Mouse (Mus musculus) urinary bladder, postnatal 10 days (tissue): ENCODE measurements around the gene Prune1.

Source experiments
- DNase-seq: peaks from one replicate; pipeline ENCODE4 v3.0.0; 2022; ENCODE audit warnings: low spot score

Prune1 gene

DNA sequence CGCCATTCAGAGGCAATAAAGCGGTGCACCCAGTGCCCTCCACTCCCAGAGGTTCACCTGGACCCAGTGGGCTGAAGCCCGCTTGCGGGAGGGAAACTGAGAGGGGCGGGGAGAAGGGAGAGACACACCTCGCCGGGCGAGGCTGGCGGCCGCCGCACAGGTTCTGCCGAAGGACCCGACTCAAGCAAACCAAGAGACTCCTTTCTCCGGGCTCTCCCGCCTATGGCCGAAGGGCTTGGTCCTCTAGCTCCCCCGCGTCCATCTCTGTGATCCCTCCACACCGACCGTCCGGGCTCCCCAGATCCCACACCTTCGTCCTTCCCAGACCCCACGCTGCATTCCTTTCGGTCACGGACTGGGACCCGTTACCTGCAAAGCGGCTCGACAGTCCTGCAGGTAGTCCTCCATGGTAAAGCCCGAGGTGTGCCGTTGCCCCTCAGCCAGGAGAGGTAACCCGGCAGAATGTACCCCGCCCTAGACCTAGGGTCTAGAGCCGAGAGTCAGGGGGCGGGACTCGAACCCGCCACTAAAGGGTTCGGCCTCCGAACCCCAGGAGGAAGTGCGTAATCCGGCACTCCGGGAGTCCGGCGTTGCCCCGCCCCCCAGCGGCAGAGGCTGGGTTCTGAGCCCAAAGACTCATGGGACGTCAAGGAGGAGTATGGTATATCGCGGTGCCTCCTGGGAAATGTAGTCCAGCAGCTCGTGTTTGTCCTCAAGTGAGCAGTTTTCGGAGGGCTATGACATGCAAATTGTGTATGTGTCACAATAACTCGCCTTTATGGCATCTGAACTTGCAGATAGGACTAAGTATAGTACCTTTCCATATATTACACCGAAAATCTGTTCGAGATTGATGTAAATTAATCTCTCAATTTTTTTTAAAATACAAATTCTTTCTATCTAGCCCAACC, at the start of gene Prune1, which contains the start of gene Mindy1:
Gene Prune1 (minus strand): TSS at position 861 of the 911 bp plus-strand sequence.
Gene Mindy1 (plus strand): TSS at position 130 of the 911 bp plus-strand sequence.
- DNase-seq = peak; percentile 95

DNA sequence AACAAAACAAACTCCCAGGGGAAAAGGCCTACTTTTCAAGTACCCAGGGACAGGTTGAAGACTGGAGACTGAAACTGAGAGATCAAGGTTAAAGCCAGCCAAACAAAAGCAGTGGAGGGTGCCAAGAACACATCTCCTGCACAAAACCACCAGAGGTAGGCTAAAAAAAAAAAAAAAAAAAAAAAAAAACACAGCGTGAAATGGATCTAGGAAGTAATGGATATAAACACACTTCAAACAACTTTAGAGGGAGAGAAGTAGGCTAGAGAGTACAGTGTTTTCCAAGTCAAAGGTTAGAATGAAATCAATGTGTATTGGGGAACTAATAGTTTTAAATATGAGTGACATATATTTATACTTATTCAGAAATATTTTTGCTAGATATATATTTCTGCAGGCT, 49.7 kb upstream of the Prune1 start:
- DNase-seq = no peak

DNA sequence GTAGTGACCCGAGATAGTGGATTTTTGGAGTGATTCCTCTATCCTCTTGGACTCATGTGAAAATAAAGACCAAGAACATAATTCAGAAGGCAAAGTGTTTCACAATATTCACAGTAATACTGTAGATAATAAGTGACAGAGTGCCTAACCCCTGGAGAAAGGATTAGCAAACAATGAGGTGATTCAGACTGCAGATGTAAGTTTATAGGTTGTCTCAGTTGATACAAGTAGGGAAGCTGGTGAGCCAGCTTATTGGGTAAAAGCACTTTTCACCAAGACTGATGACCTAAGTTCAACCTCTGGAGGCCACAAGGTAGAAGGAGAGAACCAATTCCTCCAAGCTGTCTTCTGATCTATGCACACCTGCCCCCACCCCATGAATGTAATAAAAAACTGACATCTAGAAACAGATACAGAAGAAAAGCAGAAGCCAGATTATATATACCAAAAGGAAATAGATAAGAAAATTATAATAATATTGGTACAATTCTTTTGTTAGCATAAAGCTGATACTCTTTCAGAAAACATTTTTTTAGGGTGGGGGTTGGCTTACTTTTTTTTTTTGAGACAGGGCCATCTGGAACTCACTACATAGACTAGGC, 47.0 kb upstream of the Prune1 start:
- DNase-seq = no peak

DNA sequence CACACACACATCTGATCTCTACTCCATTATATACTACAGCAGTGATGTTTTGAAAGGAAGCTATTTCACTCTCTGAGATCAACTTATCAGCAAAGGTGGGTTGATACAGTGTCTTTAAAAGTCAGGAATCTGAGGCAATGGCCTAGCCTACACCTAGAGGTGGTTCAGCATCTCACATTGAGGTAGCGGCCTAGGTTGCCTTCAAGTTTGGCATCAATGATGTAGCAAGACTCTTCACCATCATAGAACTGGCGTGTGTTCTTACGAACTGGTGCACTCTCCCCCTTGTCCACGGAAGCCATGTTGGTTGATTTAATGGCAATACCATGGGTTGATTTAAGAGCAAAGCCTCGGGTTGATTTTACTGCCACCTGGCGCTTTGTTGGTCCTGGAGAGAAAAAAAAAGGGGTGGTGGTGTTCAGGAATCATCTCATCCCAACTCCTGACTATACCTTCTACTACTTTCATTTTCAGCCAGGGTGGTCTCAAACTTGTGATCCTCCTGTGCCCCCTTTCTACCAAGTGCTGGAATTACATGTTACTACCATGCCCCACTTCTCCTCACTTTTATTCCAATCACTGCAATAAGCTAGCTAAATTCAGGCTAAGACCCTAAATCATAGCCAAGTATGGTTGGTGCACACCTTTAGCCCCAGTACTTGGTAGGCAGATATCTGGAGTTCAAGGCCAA, 42.7 kb upstream of the Prune1 start:
- no peak for DNase-seq

DNA sequence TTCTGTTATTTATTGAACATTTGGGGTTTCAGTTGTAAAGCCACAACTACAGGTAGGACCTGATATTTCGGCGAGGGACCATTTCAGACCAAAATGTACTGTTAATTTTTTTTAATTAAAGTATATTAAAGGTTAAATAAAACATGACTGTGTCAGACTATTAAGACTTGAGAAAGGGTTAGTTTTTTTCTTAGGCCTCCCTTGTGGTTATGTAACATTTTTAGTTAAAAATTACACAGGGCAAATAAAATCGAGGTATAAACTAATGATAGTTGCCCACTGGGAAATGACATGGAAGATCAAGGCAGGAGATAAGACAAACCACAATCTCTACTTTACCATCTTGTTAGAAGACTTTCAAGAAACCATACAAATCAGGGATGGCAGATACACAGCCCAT, 41.6 kb upstream of the Prune1 start:
- DNase-seq = no peak

DNA sequence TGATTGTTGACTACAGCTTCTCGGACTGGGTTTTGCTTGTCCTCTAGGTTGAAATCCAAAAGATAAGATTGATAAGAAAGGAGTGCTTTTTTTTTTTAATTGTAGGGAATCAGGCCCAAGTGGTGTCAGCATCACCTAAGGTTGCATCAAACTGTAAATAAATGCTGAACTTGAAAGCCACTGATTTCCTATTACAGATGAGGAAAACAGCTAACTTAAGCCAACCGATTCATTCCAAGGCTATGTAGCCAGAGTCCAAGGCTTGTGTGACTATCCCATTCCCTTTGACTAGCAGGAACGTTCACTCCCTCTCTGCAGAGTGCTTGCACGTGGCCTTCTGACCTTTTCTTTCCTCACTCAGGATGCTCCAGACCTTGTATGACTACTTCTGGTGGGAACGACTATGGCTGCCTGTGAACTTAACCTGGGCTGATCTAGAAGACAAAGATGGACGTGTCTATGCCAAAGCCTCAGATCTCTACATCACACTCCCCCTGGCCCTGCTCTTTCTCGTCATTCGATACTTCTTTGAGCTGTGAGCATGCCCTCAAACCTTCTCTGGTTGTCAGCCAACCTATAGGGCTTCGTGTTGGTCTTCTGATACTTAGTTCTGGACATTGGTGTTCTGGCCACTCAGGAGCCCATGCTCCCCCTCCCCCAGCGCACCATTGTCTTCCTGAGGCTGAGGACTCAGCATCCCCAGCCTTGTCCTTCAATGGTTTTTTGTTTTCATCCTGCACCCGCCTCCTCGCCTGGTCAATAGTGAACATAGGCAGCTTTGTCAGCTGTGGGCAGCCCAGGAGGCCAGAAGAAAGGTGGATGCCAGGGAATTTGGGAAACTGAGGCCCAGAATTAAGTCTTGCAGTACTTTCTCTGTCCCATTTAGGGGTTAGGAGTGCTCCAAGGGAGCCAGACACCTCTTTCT, 38.1 kb upstream of the Prune1 start:
- no peak for DNase-seq

DNA sequence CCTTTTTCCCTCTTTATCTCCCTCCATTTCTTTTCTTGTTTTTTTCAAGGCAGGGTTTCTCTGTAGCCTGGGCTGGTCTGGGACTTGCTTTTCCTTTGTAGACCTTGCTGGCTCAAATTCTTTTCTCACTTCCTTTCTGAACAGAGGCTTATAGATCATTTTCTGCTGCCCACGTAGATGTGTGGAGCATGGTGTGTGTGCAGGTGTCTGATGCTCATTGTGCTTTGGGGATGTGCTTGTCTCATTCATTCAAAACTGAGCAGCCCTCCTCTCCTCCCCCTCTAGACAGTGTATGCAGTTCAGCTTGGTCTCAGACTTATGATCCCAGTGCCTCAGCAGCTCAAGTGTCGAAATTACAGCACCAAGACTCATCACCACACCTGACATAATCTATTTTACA, 37.2 kb upstream of the Prune1 start:
- DNase-seq = no peak

DNA sequence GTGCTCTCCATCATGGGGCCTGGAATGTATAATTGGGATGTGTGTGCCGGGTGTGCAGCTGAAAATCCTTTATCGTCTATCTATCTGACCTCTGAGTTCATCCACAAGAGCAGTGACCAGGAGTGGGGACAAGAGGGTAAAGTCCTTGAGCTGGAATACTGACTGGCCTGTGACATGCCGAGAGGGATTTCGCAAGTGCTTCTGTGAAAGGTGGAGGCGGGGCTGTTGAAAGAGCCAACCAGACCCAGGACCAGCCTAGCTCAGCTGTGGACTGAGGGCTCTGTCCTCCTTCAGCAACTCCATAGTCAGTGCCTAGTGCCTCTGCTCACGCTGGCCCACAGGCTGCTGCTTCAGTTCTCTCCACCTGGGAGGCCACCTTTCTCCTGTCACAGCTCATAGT, 36.7 kb upstream of the Prune1 start:
- no peak for DNase-seq

DNA sequence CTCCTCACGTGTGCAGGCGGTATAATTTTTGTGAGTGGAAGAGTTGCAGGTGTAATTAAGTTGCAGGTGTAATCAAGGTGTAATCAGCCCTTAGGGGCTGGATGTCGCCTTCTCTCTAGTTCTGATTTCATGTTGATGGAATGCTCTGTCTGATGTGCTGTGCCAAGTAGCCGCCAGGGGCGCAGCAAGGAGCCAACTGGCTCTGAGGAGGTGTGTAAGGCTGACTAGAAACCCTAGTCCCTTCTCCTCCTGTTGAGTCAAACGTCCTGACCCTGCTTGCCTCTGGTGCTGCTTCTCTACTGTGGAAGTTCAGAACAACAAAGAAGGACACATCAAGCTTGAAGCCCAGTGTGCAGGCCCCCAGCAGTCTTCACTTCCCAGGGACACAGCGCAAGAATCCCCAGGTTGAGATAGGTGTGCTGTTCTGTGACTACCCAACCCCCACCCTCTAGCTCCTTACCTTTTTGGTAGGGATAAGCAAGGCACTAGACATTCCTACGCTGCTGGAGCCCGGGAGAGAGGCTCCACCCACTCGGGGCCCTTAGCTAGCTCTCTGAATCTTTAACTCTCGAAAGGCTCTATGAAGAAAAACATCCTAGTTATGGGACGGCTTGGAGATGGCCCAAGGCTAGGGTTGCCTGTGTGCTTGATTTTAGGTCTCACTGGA, 35.7 kb upstream of the Prune1 start:
- DNase-seq = no peak

DNA sequence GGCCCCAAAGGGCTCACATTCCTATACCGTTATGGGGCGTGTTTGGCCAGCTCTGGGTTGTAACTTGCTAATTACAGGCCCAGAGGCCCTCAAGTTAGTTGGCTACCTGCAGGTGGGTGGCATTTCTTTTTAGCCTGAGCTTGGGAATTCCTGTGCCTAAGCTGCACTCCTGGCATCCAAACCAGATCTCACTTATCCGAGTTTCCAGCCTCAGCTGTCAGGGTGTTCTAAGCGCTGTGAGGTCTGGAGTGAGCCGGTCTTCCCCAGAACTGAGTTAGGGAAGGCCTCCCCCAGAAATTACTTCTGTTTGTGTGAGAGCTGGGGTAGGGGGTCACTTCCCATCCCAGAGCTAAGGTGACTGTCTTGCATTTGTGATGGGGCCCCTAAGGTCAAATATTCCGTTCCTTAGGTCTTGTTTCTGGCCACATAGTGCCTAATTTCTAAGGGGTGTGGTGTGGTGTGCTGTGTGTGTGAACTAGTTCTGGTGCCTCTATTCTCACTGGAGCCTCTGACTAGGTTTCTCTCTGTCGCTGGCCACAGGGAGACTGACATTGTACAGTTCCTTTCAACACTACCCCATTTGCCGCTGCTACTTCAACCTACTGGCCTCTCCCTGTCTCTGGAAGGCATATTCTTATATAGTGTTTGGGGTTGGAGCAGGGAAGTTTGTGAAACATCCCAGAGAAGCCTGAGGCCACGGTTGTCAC, 34.1 kb upstream of the Prune1 start:
- no peak for DNase-seq

DNA sequence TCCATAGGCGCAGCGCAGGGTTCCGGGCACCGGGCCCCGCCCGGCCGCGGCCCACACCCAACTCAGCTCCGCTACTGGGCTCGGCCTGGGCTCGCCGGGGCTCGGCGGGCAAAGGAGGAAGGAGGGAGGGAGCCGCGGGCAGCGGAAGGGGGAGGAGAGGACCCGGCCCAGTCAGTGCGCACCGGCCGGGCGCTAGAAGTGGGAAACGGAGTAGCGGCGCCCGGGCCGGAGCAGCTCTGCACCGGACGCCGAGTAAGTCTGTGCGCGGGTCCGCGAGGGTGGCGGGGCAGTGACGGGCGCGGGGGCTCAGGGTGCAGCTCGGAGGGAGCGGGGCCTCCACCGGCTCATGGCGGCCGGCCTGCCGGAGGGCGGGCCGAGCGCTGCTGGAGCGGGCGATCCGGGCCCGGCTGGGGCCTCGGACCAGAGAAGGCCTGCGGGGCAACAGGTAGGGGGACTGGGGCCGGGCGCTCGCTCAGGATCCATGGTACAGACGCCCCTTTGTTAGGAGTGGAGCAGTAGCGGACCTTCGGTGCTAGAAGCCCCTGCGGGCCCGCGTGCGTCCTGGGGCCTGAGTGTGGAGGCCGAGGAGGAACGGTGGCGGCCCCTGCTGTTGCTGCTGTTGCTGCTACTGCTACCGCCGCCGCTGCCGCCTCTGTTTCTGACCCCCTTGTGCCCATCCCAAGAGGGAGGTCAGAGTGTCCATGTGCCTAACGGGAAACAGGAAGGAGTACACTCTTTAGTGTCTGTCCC, 33.4 kb upstream of the Prune1 start:
- peak; percentile 85 for DNase-seq

DNA sequence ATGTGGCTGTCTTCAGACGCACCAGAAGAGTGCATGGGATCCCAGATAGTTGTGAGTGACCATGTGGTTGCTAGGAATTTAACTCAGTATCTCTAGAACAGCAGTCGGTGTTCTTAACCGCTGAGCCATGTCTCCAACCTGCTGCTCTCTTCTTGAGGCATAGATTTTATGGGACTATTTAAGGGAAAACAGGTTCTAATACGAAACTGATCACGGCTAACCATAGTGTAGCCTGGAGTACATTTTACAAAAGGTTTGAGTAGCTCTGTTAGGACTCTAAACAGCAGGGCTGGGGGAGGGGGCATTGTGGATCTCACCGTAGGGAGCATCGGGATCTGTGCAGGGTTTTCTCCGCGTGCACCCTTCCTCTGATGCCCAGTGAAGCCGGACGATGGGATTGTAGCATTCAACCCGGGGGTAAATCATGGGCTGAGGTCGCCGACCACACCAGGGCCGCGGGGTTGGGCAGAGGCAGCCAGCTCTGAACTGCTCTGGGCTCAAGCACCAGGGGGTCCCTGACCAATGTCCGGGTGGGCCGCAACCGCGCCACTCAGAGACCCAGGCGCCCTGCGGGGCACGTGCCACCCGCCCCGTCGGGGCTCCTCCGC, 32.7 kb upstream of the Prune1 start, which contains the start of gene Cers2:
Gene Cers2 (plus strand): TSS at position 306 of the 608 bp plus-strand sequence.
- no peak for DNase-seq

DNA sequence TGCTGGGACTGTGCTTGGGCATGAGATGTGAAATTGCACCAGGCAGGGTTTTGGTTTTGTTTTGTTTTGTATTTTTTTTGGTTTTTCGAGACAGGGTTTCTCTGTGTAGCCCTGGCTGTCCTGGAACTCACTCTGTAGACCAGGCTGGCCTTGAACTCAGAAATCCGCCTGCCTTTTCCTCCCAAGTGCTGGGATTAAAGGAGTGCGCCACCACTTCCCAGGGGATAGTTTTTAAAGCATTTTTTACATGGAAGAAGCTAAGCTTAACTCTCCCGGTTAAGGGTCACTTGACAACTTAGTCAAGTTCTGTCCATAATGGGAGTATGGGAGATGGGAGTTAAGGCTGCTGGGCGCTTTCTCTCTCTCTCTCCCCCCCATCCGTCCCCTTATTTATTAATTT, 32.2 kb upstream of the Prune1 start:
- no peak for DNase-seq

DNA sequence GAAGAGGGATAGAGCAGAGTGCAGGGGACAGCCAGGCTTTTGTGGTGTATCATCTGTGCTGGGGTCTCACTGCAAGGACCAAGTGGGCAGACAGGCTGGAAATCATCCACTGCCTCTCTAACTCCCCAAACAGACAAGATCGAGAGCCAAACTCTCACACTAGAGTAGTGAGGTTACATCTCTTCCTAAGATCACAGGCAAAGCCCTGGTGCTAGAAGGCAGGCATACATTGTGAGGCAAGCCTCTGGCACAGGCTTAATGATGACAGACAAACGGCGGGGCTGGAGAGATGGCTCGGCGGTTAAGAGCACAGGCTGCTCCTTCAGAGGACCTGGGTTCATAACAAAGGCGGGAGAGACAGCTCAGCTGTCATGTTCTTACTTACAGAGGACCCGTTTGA, 31.6 kb upstream of the Prune1 start:
- DNase-seq = no peak

DNA sequence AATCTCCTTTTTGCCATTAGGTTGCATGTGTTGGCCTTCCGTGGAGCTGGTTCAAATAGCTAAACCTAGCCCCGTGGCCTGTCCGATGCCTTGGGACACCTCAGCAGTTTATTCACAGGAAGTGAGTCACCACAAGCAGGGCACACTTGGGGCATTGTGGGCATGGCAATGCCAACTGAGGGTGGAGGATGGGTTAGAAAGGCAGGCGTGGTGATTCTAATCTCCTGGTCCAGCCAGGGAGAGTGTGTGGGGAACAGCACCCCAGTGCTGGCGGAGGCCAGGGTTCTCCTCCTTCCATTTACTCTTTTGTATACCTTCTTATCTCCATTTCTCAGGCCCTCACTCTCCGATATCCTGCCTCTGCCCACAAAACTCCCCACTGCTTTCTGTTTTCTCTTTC, 30.7 kb upstream of the Prune1 start:
- no peak for DNase-seq

DNA sequence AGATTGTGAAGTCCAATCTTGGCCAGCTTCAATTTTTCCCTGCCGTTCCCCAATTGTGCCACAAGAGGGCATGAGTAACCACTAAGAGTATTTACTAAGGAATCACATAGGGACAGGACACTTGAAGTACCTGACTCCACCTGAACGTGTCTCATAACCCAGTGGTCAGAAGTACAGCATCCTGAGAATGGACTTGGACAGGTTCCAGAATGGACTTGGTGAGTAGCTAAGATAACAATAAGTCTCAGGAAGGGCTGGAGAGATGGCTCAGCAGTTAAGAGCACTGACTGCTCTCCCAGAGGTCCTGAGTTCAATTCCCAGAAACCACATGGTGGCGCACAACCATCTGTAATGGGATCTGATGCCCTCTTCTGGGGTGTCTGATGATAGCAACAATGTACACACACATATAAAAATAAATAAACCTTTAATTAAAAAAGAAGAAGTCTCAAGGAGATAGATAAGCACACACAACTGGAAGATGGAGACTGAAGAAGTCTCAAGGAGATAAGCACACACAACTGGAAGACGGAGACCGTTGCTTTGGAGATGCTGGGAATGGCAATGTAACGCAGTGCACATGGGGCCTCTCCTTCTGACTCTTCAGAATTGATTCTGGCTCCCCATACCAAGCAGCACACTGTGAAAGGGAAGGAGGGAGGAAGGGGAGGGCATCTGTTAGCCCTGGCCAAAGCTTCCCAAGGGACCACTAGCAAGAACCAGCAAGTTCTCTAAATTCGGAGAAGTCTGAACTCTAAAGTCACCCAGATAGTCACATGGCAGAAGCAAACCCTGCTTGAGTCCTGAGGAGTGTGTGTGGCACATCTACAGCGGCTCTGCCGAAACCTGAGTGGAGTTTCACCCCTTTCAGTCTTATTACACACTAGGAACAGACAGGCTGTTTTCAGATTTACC, 29.3 kb upstream of the Prune1 start:
- DNase-seq = no peak

DNA sequence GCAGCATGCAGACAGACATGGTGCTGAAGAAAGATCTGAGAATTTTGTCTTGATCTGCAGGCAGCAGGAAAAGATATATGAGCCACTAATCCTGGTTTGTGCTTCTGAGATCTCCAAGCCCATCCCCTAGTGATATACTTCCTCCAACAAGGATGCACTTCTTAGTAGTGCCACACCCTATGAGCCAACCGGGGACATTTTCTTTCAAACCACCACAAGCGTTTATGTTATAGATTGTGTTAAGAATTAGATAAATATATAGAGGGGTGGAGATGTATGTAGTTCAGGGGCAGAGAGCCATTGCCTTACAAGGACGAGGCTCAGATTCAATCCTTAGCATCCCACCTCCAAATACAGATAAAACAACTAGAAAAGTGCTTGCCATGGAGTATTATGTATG, 28.6 kb upstream of the Prune1 start:
- DNase-seq = no peak

DNA sequence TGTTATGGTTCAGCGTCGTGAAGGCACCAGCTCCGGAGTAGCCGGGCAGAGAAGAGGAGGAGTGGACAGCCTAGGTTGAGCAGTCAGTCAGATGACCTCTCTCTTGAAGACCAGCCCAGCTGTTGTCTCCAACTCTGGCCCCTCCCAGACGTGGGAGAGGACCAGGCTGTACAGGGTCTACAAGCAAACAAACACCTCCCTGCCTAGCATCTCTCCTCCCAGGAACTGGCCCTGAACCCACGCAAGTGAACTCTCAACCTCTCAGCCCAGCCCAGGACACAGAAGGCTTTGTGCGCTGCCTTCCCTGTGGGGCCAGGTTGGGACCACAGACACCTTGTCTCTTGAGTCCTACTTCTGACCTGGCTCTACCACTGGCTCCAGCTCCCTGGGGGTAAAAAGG, 25.2 kb upstream of the Prune1 start, which contains the start of gene Anxa9:
Gene Anxa9 (minus strand): TSS at position 77 of the 400 bp plus-strand sequence.
- DNase-seq = no peak
